Comparison of ENCODE assay signal across 20 mouse cellular contexts in the genomic region with DNA sequence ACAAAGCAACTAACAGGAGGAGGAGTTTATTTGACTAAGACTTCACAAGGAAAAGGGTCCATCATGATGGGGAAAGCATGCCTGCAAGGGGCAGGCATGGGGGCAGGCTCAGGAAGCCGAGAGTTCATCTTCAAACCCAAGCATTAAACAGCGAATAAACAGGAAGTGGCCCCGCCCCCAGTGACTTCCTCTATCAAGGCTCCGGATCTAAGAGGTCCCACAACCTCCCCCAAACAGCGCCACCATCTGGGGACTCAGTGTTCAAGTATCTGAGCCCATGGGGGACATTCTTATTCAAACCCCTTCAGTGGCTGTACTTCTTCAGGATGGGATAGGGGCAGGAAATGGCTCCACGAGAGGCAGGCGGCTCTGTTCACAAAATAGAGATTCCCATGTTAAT. TPM values are rescaled to one million over a fixed set of nuclear protein-coding genes. Genes with fewer than 3 reads are reported as not detected.
DNase-seq lines count a peak whose midpoint lies in the region; TF ChIP-seq lines count a peak whose summit lies in the region.
"Had no signal": no experiment of that assay in that cellular context is flagged by ENCODE, and none has a peak within 500 bp of the region (broad histone marks: within the 10 kb centered on the region; RNA-seq: fewer than 3 reads in every experiment).

No protein-coding gene starts in this region.

- DNase-seq in gastrocnemius, adult 2 months = no peak
- no peak for DNase-seq in gastrocnemius, postnatal 25 days
- DNase-seq in kidney, postnatal 25 days = peak; percentile 48 to 60
- DNase-seq in kidney, postnatal 14 days = no peak
- peak; percentile 28 for DNase-seq in thymus, postnatal 14 days
- no peak for DNase-seq in thymus, adult 18-20 months
- DNase-seq in splenic B cell, adult 2 months (ENCODE audit: low read depth, low spot score) = peak; percentile 59
- no peak for DNase-seq in right cerebral cortex, postnatal 10 days (ENCODE audit: low spot score in 2 of 2)
- DNase-seq: adrenal gland, adult 8-10 months; cerebellum, adult 8-10 months; layer of hippocampus, adult 9-11 months; liver, embryonic 13.5 days; lung, embryonic 14.5 days; right cerebral cortex, adult 18-20 months had no signal

- H3K27me3 ChIP-seq in splenic B cell, adult 2 months (ENCODE audit: control insufficient read depth, insufficient read depth, low read length, poor library complexity, severe bottlenecking) = no peaks in the 10 kb centered on the region
- H3K27me3 ChIP-seq: forebrain, embryonic 13.5 days; heart, embryonic 13.5 days; hindbrain, embryonic 12.5 days; liver, embryonic 13.5 days; neural tube, embryonic 15.5 days had no signal

- H3K4me3 ChIP-seq in gastrocnemius, adult 2 months = no peak overlapping the region
- H3K4me3 ChIP-seq: forebrain, embryonic 13.5 days; heart, embryonic 13.5 days; hindbrain, embryonic 12.5 days; liver, embryonic 13.5 days; neural tube, embryonic 15.5 days had no signal

- peak; percentile 17; the same call in 1 of the 2 replicates for TF ChIP-seq CTCF in gastrocnemius, adult 2 months (IDR thresholded peaks at IDR 0.05)

- H3K36me3 ChIP-seq in splenic B cell, adult 2 months (ENCODE audit: control insufficient read depth, insufficient read depth, low read length, poor library complexity, severe bottlenecking) = peaks cover 23% of the 10 kb centered on the region

- H3K27ac ChIP-seq in gastrocnemius, adult 2 months = no peak overlapping the region
- H3K27ac ChIP-seq: forebrain, embryonic 13.5 days; heart, embryonic 13.5 days; hindbrain, embryonic 12.5 days; liver, embryonic 13.5 days; neural tube, embryonic 15.5 days had no signal

- intact Hi-C loops in gastrocnemius, adult 2 months (cut with DNase I) = no loop called here

RNA-seq across cellular contexts. Expression of gene Prr5, which starts 23.2 kb away (rescaled TPM):
- 1 to 10 TPM; 3.0 to 4.3 TPM for total RNA-seq in gastrocnemius, adult 2 months (2021)
- total RNA-seq in gastrocnemius, postnatal 25 days (2021) = 1 to 10 TPM; 3.9 to 4.1 TPM

RNA-seq across cellular contexts. Expression of gene Arhgap8, which starts 27.2 kb away (rescaled TPM):
- under 1 TPM in 1 of 2 experiments, not detected in 1; 0.25 TPM for total RNA-seq in gastrocnemius, adult 2 months (2021)
- under 1 TPM in 1 of 2 experiments, not detected in 1; 0.83 TPM for total RNA-seq in gastrocnemius, postnatal 25 days (2021)
- total RNA-seq: granulocyte monocyte progenitor cell, adult 5-6 weeks; megakaryocyte progenitor cell, adult 5-6 weeks had no signal

Comparison
In these comparisons a context has a peak if more than half of its experiments do, and no peak if none do; other contexts are left out.
1. DNase-seq: peak in kidney, postnatal 25 days (2 of 2), thymus, postnatal 14 days (single experiment) and splenic B cell, adult 2 months (single experiment); none in gastrocnemius, adult 2 months (single experiment), gastrocnemius, postnatal 25 days (single experiment), kidney, postnatal 14 days (single experiment), thymus, adult 18-20 months (0 of 2) and right cerebral cortex, postnatal 10 days (0 of 2).